Mouse (Mus musculus): ENCODE results near the gene Pafah1b3. TPM values are rescaled to one million over a fixed set of nuclear protein-coding genes. Genes with fewer than 3 reads are reported as not detected.
"Not testable (repeated sequence)": the region's sequence is repeated elsewhere in the genome, so short reads cannot be mapped to it uniquely, and the experiment has no call there.

The Pafah1b3 gene
- 1 to 10 TPM; 5.1 to 5.6 TPM for total RNA-seq (2021)
- long read RNA-seq, experiment 1, partial matches to known transcripts: 0 of 3 reads
- long read RNA-seq, experiment 1, other reads (novel, unspliced or antisense): 1 of 3 reads
- long read RNA-seq, experiment 2, transcript Pafah1b3-201 (6 exons, 901 nt): major isoform, 6 of 7 reads
- long read RNA-seq, experiment 2, partial matches to known transcripts: 0 of 7 reads
- long read RNA-seq, experiment 2, other reads (novel, unspliced or antisense): 0 of 7 reads

DNA sequence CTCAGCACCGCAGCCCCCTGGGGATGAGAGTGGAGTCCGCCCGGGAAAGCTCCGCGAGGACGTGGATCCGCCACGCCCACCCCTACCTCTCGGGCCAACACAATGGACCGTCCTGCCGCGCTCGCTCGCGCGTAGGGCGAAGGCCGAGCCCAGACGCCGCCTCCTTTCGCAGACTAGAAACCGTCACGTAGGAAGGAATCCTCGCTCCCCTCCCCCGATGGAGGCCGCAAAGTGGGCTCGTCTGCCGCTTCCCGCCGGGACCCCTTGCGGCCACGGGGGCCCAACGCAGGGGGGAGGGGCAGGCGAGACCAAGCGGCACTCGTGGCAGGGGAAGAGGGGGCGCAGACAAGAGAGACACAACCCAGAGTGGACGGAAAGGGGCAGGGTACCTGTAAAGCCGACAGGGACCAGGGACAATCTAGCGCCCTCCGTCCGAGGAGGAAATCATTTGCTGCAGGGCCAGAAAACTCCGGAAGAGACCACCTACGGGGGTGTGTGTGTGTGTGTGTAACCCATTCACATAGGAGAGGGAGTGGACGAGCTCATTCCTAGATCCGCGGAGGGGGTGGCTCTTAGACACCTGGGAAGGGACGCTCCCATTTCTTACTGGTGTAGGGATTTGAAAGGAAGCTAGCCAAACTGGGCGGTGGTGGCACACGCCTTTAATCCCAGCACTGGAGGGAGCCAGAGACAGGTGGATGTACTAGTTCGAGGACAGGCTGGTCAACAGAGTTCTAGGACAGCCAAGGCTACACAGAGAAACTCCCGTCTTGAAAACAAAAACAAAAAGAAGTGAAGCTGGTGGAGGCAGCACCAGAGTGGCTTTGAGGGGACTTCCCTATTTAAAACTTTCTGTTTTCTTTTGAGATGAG is at the start of gene Pafah1b3:
TSS of gene Pafah1b3 (minus strand) at position 533 of the 872 bp plus-strand sequence.
- intact Hi-C loops (cut with DNase I): no loop called here
- peak; percentile 62 to 70 for DNase-seq

DNA sequence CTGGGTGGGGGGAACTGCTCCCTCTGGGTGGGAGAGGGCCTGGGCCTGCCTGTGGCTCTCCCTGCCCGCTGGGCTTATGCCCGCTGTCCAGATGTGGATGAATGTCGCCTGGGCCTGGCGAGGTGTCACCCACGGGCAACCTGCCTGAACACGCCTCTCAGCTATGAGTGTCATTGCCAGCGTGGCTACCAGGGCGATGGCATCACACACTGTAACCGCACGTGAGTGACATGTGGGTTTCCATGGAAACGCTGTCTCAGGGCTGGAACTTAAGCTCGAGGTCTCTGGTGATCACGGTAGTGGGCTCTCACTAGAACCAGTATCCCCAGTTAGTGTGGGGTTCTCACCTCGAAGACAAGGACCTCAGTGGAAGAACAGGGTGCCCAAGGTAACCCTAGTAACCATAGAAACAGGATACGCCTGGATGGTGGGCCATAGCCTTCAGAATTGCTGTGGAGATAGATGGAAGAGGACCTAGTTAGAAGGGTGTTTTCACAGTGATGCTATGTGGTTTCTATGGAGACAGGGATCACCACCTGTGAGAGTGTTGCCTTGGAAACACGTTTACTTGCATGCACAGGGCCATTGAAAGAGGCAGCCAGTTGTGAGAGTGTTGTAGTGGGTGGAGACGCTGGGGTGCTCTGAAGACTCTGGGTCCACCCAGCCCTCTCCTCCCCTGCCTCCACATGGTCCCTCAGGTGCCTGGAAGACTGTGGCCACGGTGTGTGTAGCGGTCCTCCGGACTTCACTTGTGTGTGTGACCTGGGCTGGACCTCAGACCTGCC is 43.4 kb upstream of the Pafah1b3 start:
- intact Hi-C loops (cut with DNase I): no loop called here
- DNase-seq: no peak

GRCm38 (mm10) chr7:25339329-25339728 is 41.5 kb upstream of the Pafah1b3 start:
- intact Hi-C loops (cut with DNase I): no loop called here
- no peak for DNase-seq

DNA sequence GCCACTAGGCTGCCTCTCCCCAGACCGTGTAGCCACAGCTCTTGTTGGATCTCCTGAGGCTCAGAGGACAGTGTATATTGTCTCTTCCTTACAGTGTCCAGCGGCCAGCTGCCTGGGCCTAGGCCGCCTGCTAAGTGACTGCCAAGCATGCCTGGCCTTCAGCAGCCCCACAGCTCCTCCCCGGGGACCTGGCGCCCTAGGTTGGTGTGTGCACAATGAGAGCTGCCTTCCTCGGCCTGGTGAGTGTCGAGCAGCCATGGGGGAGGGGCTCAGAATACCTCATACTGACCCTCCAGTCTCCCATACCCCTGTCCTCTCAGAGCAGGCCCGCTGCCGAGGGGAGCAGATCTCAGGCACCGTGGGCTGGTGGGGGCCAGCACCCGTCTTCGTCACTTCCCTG is 36.7 kb upstream of the Pafah1b3 start:
- intact Hi-C loops (cut with DNase I): loop anchor here (5.0 kb wide), 1 partner anchor 202 kb away; no protein-coding TSS in a partner anchor
- DNase-seq: no peak

- intact Hi-C loops (cut with DNase I): loop anchor here (5.0 kb wide), 1 partner anchor 201 kb away; no protein-coding TSS in a partner anchor
Observed at GRCm38 (mm10) chr7:25333596-25334307, 36.0 kb upstream of the Pafah1b3 start.

GRCm38 (mm10) chr7:25326233-25326632 is 28.4 kb upstream of the Pafah1b3 start:
- DNase-seq: no peak

More at GRCm38 (mm10) chr7:25333596-25334307, 36.0 kb upstream of the Pafah1b3 start:
- DNase-seq: peak; percentile 74 to 81

DNA sequence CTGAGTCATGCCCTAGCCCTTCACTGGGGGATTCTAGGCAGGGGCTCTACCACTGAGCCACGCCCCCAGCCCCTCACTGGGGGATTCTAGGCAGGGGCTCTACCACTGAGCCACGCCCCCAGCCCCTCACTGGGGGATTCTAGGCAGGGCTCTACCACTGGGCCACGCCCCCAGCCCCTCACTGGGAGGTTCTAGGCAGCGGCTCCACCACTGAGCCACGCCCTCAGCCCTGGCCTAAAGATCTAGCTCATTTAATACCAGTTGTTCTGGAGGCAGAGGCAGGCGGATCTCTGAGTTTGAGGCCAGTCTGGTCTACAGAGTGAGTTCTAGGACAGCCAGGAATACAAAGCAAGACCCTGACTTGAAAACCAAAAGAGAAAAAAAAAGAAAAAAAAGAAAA is 27.6 kb upstream of the Pafah1b3 start:
- DNase-seq; intact Hi-C loops (cut with DNase I): not testable (repeated sequence)

More at GRCm38 (mm10) chr7:25326233-25326632, 28.4 kb upstream of the Pafah1b3 start:
- intact Hi-C loops (cut with DNase I): no loop called here

GRCm38 (mm10) chr7:25323219-25323618 is 25.4 kb upstream of the Pafah1b3 start:
- intact Hi-C loops (cut with DNase I): no loop called here
- DNase-seq: no peak

GRCm38 (mm10) chr7:25322058-25322484 is 24.3 kb upstream of the Pafah1b3 start:
- intact Hi-C loops (cut with DNase I): no loop called here
- peak in 1 of 2 experiments; percentile 36 for DNase-seq

DNA sequence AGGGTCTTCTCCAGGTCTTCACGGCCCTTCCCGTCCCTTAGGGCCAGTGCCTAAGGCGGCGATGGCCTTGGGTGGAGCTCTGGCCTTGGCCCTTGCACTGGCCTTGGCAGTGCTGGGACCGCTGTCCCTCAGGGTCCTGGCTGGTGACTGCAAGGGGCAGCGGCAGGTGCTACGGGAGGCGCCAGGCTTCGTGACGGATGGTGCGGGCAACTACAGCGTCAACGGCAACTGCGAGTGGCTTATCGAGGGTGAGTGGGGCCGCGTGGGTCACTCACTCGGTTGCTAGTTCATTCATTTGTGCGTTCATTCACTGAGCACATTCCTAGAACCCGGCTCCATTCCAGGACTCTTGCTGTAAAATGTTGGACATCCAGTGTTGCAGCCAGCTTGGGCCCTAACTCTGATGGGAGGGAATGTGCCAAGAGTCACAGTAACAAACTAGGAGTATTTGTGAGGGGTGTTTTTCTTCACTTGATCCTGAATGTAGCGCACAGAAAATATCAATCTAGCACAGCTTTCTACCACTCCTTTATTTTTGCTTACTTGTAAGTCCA is 19.7 kb upstream of the Pafah1b3 start:
- peak in 1 of 2 experiments; percentile 11 for DNase-seq
- intact Hi-C loops (cut with DNase I): loop anchor here (2.0 to 10.0 kb wide), 3 partner anchors 35 to 343 kb away; partner anchors contain the start of gene Rabac1

GRCm38 (mm10) chr7:25316532-25317445 is 19.0 kb upstream of the Pafah1b3 start, which contains the start of gene Megf8:
TSS of gene Megf8 (plus strand) at chr7:25317164.
- intact Hi-C loops (cut with DNase I): loop anchor here (2.0 to 10.0 kb wide), 3 partner anchors 34 to 342 kb away; partner anchors contain the start of gene Rabac1

DNA sequence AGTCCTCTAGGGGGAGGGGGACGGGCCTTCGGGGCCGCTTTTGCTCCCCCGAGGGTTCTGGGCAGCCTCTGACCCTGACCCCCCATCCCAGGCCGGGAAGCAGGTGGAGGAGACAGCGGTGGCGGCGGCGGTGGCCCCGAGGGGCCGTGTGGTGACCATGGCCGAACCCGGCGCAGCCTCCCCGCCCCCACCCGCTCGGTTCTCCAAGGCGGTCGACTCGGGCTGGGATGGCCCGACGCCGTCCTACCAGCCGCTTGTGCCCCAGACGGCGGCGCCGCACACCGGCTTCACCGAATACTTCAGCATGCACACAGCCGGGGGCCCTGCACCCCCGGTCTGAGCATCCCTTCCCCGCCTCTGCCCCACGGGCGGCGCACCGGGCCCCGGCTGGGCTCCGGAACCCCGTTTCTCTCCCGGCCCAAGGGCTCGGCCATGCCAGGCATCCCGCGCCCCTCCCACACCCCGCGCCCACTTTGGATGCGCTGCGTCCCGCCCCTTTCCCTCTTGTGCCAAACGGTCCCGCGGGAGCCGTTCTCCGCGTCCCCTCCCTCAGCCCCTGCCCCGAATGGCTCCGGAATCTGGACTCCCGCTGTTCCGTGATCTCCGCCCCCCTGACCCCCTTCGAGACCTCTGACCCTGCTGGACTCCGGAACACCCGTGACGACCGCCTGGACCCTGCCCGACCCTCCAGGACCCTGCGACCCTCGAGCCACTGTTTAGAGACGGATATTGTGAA is 17.7 kb upstream of the Pafah1b3 start:
- DNase-seq: peak in 1 of 2 experiments; percentile 20
- intact Hi-C loops (cut with DNase I): loop anchor here (2.0 to 10.0 kb wide), 3 partner anchors 33 to 341 kb away; partner anchors contain the start of gene Rabac1

More at GRCm38 (mm10) chr7:25316532-25317445, 19.0 kb upstream of the Pafah1b3 start, which contains the start of gene Megf8:
- DNase-seq: peak; percentile 92 to 96

DNA sequence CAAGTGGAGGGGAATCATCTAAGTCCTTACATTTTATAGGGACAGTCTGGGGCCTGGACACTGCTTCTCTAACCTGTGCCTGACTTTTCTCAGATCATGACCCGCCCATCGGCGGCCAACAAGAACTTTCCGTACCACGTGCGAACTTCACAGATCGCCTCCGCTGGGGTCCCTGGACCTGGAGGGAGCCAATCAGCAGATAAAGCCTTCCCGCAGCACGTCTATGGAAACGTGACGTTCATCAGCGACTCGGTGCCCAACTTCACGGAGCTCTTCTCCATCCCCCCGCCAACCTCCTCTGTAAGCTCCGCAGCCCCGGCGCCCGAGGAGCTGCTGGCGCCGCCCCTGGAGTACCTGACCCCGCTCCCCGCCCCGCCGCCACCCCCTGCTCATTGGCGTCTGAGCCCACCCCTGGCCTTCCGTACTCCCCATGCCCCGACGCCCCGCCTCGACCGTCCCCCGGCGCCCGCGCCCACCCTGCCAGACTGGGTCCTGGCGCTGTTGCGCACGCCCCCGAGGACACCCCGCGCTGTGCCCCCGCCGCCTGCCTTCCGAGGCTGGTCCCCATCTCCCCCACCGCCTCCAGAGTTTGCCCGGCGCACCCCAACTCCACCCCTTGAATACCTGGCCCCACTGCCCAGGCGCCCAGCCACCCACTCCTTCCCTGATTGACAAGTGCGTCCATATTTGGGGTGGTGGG is 17.0 kb upstream of the Pafah1b3 start:
- intact Hi-C loops (cut with DNase I): loop anchor here (10.0 kb wide), 1 partner anchor 340 kb away; the partner anchor contains the start of gene Rabac1
- no peak for DNase-seq

DNA sequence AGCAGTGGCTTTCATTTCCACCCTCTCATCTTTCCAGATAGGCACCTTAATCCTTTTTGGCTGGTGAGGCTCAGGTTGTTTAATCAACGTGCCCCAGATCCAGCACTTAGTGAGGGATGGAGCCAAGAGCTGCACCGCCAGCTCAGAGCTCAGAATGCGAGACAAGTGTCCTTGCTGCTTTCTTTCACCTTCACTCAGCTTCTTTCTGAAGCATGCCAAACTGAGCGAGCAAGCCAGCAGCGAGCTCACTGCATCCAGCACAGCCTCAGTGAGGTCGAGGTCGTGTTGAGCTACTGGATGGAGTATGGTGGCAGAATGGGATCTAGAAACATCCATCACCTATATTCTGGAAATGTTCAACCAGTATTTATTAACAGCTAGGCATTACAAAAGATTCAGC is 15.5 kb upstream of the Pafah1b3 start:
- DNase-seq: no peak
- intact Hi-C loops (cut with DNase I): loop anchor here (10.0 kb wide), 1 partner anchor 339 kb away; the partner anchor contains the start of gene Rabac1

DNA sequence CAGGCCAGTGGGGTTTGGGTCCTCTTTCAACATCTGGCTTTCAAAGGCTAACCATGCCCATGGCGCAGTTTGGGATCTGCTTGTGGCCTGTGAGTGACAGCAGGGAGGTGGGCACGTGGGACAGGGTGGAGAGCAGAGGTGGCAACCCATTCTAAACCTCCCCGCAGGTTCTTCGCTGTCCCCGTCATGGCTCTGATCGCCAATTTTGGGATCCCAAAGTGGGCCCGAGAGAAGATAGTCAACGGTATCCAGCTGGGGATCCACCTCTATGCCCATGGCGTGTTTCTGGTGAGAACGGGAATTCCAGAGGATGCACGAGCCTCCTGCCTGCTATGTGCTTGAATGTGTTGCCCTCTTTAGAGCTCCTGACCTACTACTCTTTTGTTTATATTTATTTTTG is 13.4 kb upstream of the Pafah1b3 start:
- DNase-seq: no peak
- intact Hi-C loops (cut with DNase I): loop anchor here (10.0 kb wide), 1 partner anchor 336 kb away; the partner anchor contains the start of gene Rabac1

DNA sequence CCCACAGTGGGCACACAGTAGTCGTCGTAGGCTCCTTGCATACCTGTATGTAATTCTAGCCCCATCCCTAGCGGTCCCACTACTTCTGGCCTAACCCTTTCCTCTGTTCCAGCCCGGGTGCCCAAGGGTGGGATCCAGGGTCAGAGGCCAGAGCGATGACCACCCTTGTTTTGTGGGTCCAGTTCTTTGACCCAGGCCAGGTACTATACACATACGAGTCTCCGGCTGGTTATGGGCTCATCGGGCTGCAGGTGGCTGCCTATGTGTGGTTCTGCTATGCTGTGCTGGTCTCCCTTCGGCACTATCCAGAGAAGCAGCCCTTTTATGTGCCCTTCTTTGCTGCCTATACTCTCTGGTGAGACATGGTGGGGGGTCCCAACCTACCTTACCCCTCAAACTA is 11.6 kb upstream of the Pafah1b3 start:
- intact Hi-C loops (cut with DNase I): no loop called here
- DNase-seq: no peak
